Mouse (Mus musculus) midbrain, embryonic 10.5 days (tissue): ENCODE data around the gene Cnnm2. TPM values are rescaled to one million over a fixed set of nuclear protein-coding genes. Genes with fewer than 3 reads are reported as not detected.
A peak's percentile ranks its signal among the peaks of the same experiment; 100 is the strongest.

Source experiments
- DNase-seq: peaks from one replicate; pipeline ENCODE4 v3.0.0-alpha.2; 2017; ENCODE audit warnings: low spot score
- H3K27ac ChIP-seq: fragments of 300-500 bp; sonication (generic); replicated peaks from 2 replicates; pipeline ENCODE4 v1.5.1; 2016; ENCODE audit warnings: mild to moderate bottlenecking
- H3K27me3 ChIP-seq: fragments of 300-500 bp; sonication (generic); 2 replicates; pipeline ENCODE4 v1.6.1; 2016; ENCODE audit warnings: low read depth, mild to moderate bottlenecking; ENCODE audit not compliant: poor library complexity, severe bottlenecking
- H3K36me3 ChIP-seq: fragments of 300-500 bp; sonication (generic); 2 replicates; pipeline ENCODE4 v1.6.1; 2016; ENCODE audit warnings: mild to moderate bottlenecking, moderate library complexity
- H3K4me1 ChIP-seq: fragments of 300-500 bp; sonication (generic); 2 replicates; pipeline ENCODE4 v1.6.1; 2016
- H3K4me3 ChIP-seq: fragments of 300-500 bp; sonication (generic); 2 replicates; pipeline ENCODE4 v1.5.1; 2016; ENCODE audit warnings: mild to moderate bottlenecking, moderate library complexity
- H3K9me3 ChIP-seq: fragments of 300-500 bp; sonication (generic); replicated peaks from 2 replicates; pipeline ENCODE4 v1.6.1; 2016; ENCODE audit warnings: mild to moderate bottlenecking
- WGBS: fragments of 180-500 bp; shearing (Covaris S2); methylation state at CpG from one replicate; pipeline ENCODE4 v1.1.7; 2016; 5-methylcytosine and 5-hydroxymethylcytosine counted together
- polyA plus RNA-seq: library from polyadenylated mRNA; unstranded; fragments of >200 nt; fragmentation: Nextera tagmentation; extraction: Ambion mirVana; gene quantifications from 2 replicates; pipeline ENCODE4 v1.2.1, GENCODE M21; 2016

The Cnnm2 gene
- polyA plus RNA-seq, 1 experiment from 2014 or later, result 2.7 TPM

DNA sequence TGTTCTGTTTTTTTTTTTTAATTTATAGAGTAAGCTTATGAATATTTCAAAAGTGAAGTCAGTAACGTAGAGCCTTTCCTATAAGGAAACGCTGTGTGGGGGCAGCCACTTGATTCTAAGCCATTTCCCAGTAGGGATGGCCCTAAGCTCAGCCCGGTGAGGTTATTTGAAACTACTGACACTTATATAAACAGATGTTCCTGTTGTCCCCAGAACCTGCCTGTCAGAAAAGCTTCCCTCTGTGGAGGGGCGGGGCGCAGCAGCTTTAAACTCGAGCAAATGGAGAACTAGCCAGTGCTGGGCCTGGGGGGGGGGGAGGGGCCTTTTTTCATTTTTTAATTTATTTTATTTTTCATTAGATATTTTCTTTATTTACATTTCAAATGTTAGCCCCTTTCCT, 102.7 kb downstream of the Cnnm2 start:
- Histone ChIP-seq H3K4me3 (no peak overlapping the region), H3K27me3 (no peaks in the 10 kb centered on the region), H3K9me3 (no peaks in the 10 kb centered on the region), H3K36me3 (no peaks in the 10 kb centered on the region), H3K27ac (no peak overlapping the region), H3K4me1 (peaks cover 7% of the 10 kb centered on the region)
- DNase-seq, result no peak
- WGBS, result 62% methylated on average over 6 of the region's 6 CpGs

DNA sequence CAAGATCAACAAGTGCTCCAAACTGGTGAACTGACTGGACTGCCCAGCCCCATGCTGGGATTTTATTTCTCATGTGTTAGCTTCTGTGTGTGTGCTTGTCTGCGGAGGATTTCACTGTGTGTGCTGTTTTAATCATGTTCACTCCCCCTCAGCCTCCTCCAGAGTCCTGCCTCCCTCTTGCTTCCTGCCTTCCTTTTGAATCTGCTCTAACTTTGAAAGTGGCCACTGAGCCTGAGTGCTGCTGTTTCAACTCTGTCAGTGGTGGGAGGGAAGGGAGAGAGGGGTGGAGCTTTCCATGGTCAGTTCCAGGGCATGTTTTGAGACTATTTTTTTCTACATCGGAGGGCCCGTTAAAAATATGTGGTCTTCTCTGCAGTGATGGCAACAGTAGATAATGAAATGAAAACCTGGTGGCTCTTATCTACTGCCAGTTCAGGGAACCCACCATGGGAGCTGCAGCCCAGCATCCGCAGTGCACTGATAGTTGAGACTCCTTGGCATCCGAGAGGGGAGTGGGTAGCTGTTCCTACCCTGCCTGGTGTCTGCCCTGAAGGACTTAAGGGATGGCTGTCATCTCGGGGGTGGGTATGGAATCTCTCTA, 103.4 kb downstream of the Cnnm2 start:
- no peaks in the 10 kb centered on the region for H3K9me3 ChIP-seq
- H3K4me1 ChIP-seq, result peaks cover 12% of the 10 kb centered on the region
- 78% methylated on average over 6 of the region's 6 CpGs for WGBS
- H3K27ac ChIP-seq, result no peak overlapping the region
- H3K4me3 ChIP-seq, result no peak overlapping the region
- no peaks in the 10 kb centered on the region for H3K36me3 ChIP-seq
- no peak for DNase-seq
- H3K27me3 ChIP-seq, result no peaks in the 10 kb centered on the region

DNA sequence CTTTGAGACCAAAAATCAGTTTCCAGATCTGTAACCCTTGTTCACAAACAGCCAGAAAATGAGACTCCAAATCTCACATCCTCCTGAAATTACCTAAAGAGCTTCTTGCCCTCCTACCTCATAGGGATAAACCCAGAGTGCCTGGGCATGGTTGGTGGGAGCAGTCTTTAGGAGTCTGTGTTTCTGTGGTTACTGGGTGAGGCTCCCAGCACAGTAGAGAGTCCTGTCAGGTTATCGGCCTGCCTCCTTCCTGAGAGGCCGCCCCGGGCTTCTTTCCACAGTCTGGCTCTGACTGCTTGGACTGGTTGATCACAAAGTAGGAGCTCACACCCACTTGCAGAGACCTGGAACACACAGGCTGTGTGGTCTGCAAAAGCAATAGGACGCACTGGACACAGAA, 104.0 kb downstream of the Cnnm2 start:
- no peak for DNase-seq
- Histone ChIP-seq H3K9me3 (no peaks in the 10 kb centered on the region), H3K4me1 (peaks cover 12% of the 10 kb centered on the region), H3K27ac (no peak overlapping the region), H3K27me3 (no peaks in the 10 kb centered on the region), H3K36me3 (no peaks in the 10 kb centered on the region), H3K4me3 (no peak overlapping the region)
- 88% methylated on average over 4 of the region's 4 CpGs for WGBS

DNA sequence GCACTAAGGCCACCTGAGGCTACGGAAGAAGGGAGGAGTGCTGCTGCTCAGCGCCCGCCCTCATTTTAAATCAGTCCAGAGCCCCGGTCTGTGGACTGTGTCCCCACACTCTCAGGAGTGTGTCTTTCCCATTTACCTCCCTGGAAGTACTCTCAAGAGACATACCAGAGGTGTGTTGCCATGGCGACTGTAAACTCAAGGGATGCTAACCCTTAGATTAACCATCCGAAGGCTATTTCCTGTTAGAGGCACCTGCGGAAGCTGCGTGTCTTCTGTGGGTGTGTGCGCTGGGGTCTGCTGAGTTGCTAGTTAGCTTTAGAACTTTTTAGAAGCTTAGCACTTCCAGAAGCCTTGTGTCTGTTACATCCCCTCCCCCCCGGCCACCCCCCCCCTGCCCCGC, 107.7 kb downstream of the Cnnm2 start:
- H3K36me3 ChIP-seq, result no peaks in the 10 kb centered on the region
- peaks cover 12% of the 10 kb centered on the region for H3K4me1 ChIP-seq
- DNase-seq, result no peak
- H3K9me3 ChIP-seq, result no peaks in the 10 kb centered on the region
- H3K27me3 ChIP-seq, result no peaks in the 10 kb centered on the region
- no peak overlapping the region for H3K27ac ChIP-seq
- 58% methylated on average over 11 of the region's 11 CpGs for WGBS
- H3K4me3 ChIP-seq, result no peak overlapping the region

DNA sequence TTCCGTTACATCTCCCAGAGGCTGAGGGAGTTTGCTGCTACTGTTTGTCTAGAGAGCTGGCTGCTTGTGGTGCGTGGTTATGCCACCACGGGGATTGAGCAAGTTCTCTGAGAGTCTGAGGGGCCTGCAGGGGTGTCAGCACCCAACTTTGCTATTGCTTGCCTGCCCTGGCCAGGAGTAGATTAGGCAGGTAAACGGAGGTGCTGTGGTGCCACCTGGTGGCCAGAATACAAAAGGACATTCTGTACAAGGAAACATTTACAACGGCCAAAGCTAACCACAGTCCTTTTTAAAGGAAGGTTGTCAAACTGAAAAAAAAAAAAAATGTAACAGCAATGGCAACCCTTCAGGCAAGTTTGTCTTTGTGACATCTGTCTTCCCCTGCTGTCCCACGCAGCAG, 108.1 kb downstream of the Cnnm2 start:
- 19% methylated on average over 6 of the region's 6 CpGs for WGBS
- no peak overlapping the region for H3K27ac ChIP-seq
- no peaks in the 10 kb centered on the region for H3K9me3 ChIP-seq
- peaks cover 12% of the 10 kb centered on the region for H3K4me1 ChIP-seq
- no peaks in the 10 kb centered on the region for H3K36me3 ChIP-seq
- no peaks in the 10 kb centered on the region for H3K27me3 ChIP-seq
- H3K4me3 ChIP-seq, result no peak overlapping the region
- DNase-seq, result peak; percentile 78

DNA sequence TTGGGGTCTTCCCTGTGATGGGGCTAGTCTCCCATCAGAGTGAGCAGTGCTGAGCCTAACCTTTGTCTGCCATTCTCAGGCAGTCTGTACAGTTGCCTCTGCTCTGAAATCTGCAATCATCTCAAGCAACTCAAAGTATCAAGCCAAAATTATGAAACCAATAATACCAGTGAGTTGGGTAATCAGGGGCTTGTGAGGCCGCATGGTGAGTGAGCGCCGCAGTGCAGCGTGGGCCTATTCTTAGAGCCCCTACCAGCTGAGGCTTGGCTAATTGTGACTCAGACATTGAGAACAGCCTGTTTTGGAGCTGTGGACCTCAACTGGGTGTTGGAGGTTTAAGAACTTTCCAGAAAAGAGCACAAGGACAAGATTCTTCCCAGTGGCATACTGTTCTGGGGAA, 109.7 kb downstream of the Cnnm2 start:
- Histone ChIP-seq H3K4me1 (peaks cover 8% of the 10 kb centered on the region), H3K27ac (no peak overlapping the region), H3K4me3 (no peak overlapping the region), H3K36me3 (no peaks in the 10 kb centered on the region), H3K27me3 (no peaks in the 10 kb centered on the region), H3K9me3 (no peaks in the 10 kb centered on the region)
- WGBS, result 95% methylated on average over 4 of the region's 4 CpGs
- DNase-seq, result no peak

DNA sequence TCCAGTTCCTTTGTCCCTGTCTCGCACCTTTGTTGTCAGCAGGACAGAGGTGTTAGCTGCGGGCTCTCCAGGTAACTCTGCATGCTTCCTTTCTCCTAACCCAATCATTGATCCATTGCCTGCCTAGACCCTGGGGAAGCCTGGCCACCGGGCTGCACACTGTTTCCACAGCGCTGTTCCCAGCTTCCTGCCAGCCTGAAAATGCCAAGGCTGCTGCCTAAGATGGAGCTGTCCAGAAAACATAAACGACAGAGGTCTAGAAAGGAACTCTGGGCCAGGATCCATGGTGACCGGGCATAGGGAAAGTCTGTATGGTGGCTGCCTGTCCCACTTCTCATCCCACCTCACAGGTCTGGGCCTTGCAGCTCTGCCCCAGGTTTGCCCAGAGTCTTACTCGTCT, 110.3 kb downstream of the Cnnm2 start:
- no peak overlapping the region for H3K27ac ChIP-seq
- 80% methylated on average over 7 of the region's 7 CpGs for WGBS
- DNase-seq, result no peak
- H3K4me3 ChIP-seq, result no peak overlapping the region
- H3K4me1 ChIP-seq, result peaks cover 8% of the 10 kb centered on the region
- no peaks in the 10 kb centered on the region for H3K9me3 ChIP-seq
- no peaks in the 10 kb centered on the region for H3K36me3 ChIP-seq
- H3K27me3 ChIP-seq, result no peaks in the 10 kb centered on the region

DNA sequence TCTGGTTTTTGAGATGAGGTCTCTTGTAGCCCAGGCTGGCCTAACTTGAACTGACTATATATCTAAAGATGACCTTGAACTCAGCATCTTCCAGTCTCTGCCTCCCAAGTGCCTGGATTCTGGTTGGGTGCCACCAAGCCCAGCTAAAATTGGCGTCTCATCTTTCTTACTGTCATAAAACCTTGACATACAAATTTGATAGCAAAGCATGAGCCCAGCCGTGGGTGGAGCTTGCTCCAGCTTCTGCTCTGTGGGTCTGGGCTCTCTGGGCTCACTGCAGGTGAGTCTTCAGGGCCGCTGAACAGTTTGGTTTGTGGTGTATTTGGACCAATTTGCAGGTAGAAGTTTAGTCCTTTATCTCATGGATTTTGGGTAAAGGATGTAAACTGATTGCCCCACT, 112.5 kb downstream of the Cnnm2 start:
- peaks cover 6% of the 10 kb centered on the region for H3K4me1 ChIP-seq
- no peak overlapping the region for H3K4me3 ChIP-seq
- WGBS, result 89% methylated on average over 3 of the region's 3 CpGs
- no peaks in the 10 kb centered on the region for H3K27me3 ChIP-seq
- H3K27ac ChIP-seq, result no peak overlapping the region
- no peaks in the 10 kb centered on the region; the same call in 1 of the 2 replicates for H3K36me3 ChIP-seq
- no peak for DNase-seq
- no peaks in the 10 kb centered on the region for H3K9me3 ChIP-seq

DNA sequence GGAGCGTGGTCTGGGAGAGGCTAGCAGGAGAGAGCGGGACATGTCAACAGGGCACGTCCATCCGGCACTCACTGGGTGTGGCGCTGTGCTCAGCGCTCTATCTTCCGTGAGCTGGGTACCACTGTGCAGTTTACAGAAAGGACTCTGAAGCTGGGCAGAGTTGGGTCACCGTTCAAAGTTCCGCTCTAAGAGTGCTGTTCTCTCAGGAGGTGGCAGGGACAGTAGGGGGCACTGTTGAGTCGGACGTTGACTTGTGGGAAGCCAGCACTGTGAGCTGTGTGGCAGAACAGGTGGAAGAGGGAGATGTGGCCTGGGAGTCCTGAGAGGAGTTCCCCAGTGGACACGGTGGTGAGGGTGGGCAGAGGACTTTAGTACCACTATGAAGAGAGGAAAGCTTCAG, 114.4 kb downstream of the Cnnm2 start:
- Histone ChIP-seq H3K4me1 (no peaks in the 10 kb centered on the region), H3K9me3 (no peaks in the 10 kb centered on the region), H3K27me3 (no peaks in the 10 kb centered on the region), H3K27ac (no peak overlapping the region), H3K4me3 (no peak overlapping the region), H3K36me3 (no peaks in the 10 kb centered on the region; the same call in 1 of the 2 replicates)
- WGBS, result 40% methylated on average over 12 of the region's 12 CpGs
- DNase-seq, result peak; percentile 80

DNA sequence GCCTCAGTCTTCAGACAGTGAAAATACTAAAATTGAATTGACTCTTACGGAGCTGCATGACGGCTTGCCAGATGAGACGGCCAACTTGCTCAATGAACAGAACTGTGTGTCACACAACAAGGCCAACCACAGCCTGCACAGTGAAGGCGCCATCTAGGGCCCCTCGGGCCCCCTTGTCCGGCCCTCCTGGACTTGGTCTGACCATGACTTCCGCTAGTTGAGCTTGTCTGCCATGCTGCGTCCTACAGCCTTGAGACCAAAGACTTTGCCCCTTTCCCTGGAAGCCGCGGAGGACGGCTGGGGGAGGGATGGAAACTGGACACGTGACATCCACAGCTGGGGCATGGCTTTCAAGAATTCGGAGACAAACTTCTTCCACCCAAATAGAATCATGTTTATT, 116.5 kb downstream of the Cnnm2 start:
- Histone ChIP-seq H3K27ac (no peak overlapping the region), H3K27me3 (no peaks in the 10 kb centered on the region), H3K4me1 (no peaks in the 10 kb centered on the region), H3K4me3 (no peak overlapping the region), H3K9me3 (no peaks in the 10 kb centered on the region), H3K36me3 (peaks cover 13% of the 10 kb centered on the region)
- WGBS, result 93% methylated on average over 13 of the region's 13 CpGs
- no peak for DNase-seq

DNA sequence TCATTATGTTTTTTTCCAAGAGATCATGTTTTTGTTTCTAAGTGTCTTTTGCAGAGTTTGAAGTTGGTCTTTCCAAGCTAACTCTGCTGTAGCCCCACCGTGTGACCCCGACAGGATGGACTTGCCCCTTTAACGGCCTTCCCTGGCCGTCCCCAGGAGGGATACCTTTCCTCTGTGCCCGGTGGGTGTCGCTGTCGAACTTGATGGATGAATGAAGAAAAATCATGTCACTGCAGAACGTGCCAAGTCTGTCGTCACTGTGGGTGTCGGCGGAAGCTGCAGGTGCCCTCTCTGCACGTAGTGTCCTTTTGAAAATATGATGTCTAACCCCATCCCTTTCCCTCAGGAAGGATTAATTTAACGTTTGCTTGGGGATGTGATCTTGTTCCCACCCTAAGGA, 117.0 kb downstream of the Cnnm2 start:
- Histone ChIP-seq H3K4me1 (no peaks in the 10 kb centered on the region), H3K9me3 (no peaks in the 10 kb centered on the region), H3K27ac (no peak overlapping the region), H3K4me3 (no peak overlapping the region), H3K36me3 (peaks cover 17% of the 10 kb centered on the region), H3K27me3 (no peaks in the 10 kb centered on the region)
- WGBS, result 72% methylated on average over 13 of the region's 13 CpGs
- DNase-seq, result no peak

DNA sequence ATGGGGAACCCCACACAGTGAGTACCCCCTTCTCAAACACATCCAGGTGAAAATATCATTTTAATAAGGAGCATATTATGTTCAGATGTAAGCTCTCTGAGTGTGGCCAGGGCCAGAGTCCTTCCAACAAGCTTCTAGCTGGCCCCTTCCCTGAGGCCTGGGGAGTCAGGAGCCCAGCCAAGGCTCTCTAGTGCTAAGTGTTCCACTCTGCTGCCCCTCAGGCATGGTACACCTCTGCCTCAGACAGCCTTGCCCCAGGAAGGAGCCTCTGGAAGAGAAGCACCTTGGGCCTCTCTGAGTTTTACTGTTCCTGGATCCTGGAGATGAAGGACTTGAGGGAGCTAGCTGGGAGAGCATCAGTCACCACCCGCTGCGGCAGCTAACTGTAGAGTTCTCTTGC, 118.5 kb downstream of the Cnnm2 start:
- H3K36me3 ChIP-seq, result peaks cover 33% of the 10 kb centered on the region
- no peaks in the 10 kb centered on the region for H3K9me3 ChIP-seq
- DNase-seq, result no peak
- 94% methylated on average over 2 of the region's 2 CpGs for WGBS
- H3K4me3 ChIP-seq, result no peak overlapping the region
- no peak overlapping the region for H3K27ac ChIP-seq
- H3K4me1 ChIP-seq, result no peaks in the 10 kb centered on the region
- no peaks in the 10 kb centered on the region for H3K27me3 ChIP-seq

DNA sequence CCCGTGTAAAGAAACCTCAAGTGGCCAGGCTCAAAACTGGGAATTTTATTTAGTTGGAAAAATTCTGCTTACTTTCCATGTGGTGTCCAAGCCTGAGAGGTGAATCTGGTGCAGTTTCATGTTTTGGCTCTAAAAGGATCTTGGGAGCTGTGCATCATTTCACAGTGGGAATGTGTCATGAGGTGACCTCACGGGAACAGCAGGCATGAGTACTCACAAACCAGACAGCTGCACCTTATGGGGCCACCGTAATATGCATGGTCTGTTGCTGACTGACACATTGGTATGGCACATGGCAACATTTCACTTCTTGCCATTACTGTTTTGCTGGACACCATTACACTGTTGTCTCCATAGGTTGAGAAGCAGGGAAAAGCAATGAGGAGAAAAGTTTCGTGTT, 124.0 kb downstream of the Cnnm2 start:
- WGBS, result 93% methylated on average over 4 of the region's 4 CpGs
- Histone ChIP-seq H3K9me3 (no peaks in the 10 kb centered on the region), H3K4me3 (no peak overlapping the region), H3K27ac (no peak overlapping the region), H3K36me3 (peaks cover 87% of the 10 kb centered on the region), H3K4me1 (no peaks in the 10 kb centered on the region), H3K27me3 (no peaks in the 10 kb centered on the region)
- DNase-seq, result no peak

DNA sequence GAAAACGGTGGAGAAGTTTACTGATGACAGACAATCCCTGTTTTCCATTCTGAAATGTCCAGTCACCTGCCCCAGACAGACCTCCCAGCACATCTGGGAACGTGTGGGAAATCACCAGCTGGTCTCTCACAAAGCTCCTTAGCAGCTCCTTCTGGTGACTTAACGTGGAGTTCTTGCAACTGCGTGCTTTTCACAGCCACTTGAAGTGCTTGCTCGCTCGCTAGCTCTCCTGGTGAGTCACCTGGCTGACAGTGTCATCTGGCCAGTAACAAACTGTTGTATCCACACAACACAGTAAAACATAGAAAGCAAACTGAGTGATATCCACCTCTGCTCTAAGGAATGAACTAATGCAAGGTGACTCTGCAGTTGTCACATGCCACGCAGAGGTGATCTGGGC, 125.4 kb downstream of the Cnnm2 start:
- Histone ChIP-seq H3K36me3 (peaks cover 96% of the 10 kb centered on the region), H3K4me1 (no peaks in the 10 kb centered on the region), H3K9me3 (no peaks in the 10 kb centered on the region), H3K27me3 (no peaks in the 10 kb centered on the region), H3K4me3 (no peak overlapping the region), H3K27ac (no peak overlapping the region)
- DNase-seq, result no peak
- 90% methylated on average over 7 of the region's 7 CpGs for WGBS
